Mouse (Mus musculus): ENCODE results near the gene Erp29.
"Not testable (repeated sequence)": the region's sequence is repeated elsewhere in the genome, so short reads cannot be mapped to it uniquely, and the experiment has no call there.

Gene Erp29

GRCm38 (mm10) chr5:121452026-121452869 is at the start of gene Erp29:
Gene Erp29, minus strand, starts transcription at chr5:121452506.
- DNase-seq (ENCODE audit: low read depth, low spot score) = peak; percentile 93

- DNase-seq (ENCODE audit: low read depth, low spot score) = not testable (repeated sequence)
These were observed 49.2 kb upstream of the Erp29 start for GRCm38 (mm10) chr5:121501424-121501996.

GRCm38 (mm10) chr5:121500719-121501118 is 48.4 kb upstream of the Erp29 start:
- DNase-seq (ENCODE audit: low read depth, low spot score) = no peak

- DNase-seq (ENCODE audit: low read depth, low spot score) = no peak
These were observed 41.0 kb upstream of the Erp29 start for GRCm38 (mm10) chr5:121493305-121493704.

- DNase-seq (ENCODE audit: low read depth, low spot score) = no peak
These were observed 32.5 kb upstream of the Erp29 start for GRCm38 (mm10) chr5:121484801-121485200.

GRCm38 (mm10) chr5:121477680-121478079 is 25.4 kb upstream of the Erp29 start:
- DNase-seq (ENCODE audit: low read depth, low spot score) = peak; percentile 51

- DNase-seq (ENCODE audit: low read depth, low spot score) = no peak
These were observed 23.7 kb upstream of the Erp29 start for GRCm38 (mm10) chr5:121476040-121476439.

GRCm38 (mm10) chr5:121474610-121475009 is 22.3 kb upstream of the Erp29 start:
- DNase-seq (ENCODE audit: low read depth, low spot score) = no peak

GRCm38 (mm10) chr5:121472411-121472810 is 20.1 kb upstream of the Erp29 start:
- DNase-seq (ENCODE audit: low read depth, low spot score) = no peak

- no peak for DNase-seq (ENCODE audit: low read depth, low spot score)
These were observed 17.3 kb upstream of the Erp29 start for GRCm38 (mm10) chr5:121469566-121469965.

GRCm38 (mm10) chr5:121463601-121464250 is 11.4 kb upstream of the Erp29 start:
- no peak for DNase-seq (ENCODE audit: low read depth, low spot score)

- no peak for DNase-seq (ENCODE audit: low read depth, low spot score)
These were observed 10.7 kb upstream of the Erp29 start for GRCm38 (mm10) chr5:121462967-121463366.

GRCm38 (mm10) chr5:121462171-121462502 is 9.8 kb upstream of the Erp29 start:
- DNase-seq (ENCODE audit: low read depth, low spot score) = no peak

GRCm38 (mm10) chr5:121461339-121462170 is 9.2 kb upstream of the Erp29 start:
- no peak for DNase-seq (ENCODE audit: low read depth, low spot score)

- DNase-seq (ENCODE audit: low read depth, low spot score) = no peak
These were observed 3.4 kb upstream of the Erp29 start for GRCm38 (mm10) chr5:121455510-121456265.

GRCm38 (mm10) chr5:121454503-121454782 is 2.1 kb upstream of the Erp29 start:
- no peak for DNase-seq (ENCODE audit: low read depth, low spot score)

- DNase-seq (ENCODE audit: low read depth, low spot score) = no peak
These were observed 1.6 kb upstream of the Erp29 start for GRCm38 (mm10) chr5:121453743-121454502.

GRCm38 (mm10) chr5:121452906-121453305 is 600 bp upstream of the Erp29 start:
- no peak for DNase-seq (ENCODE audit: low read depth, low spot score)

- peak; percentile 35 for DNase-seq (ENCODE audit: low read depth, low spot score)
These were observed 671 bp downstream of the Erp29 start, which contains the start of gene Tmem116 for GRCm38 (mm10) chr5:121451644-121452025. Gene Tmem116, plus strand, starts transcription at chr5:121451893.

- DNase-seq (ENCODE audit: low read depth, low spot score) = no peak
These were observed 1.1 kb downstream of the Erp29 start for GRCm38 (mm10) chr5:121451203-121451602.

- no peak for DNase-seq (ENCODE audit: low read depth, low spot score)
These were observed 1.8 kb downstream of the Erp29 start for GRCm38 (mm10) chr5:121450476-121450875.
